Mouse (Mus musculus): Measurements from ENCODE around the gene Ssr4. TPM values are rescaled to one million over a fixed set of nuclear protein-coding genes. Genes with fewer than 3 reads are reported as not detected.
"Not testable (repeated sequence)": the region's sequence is repeated elsewhere in the genome, so short reads cannot be mapped to it uniquely, and the experiment has no call there.

Ssr4 gene
- 86.9 and 180 TPM in 2 replicates for total RNA-seq (2015; ENCODE audit: low replicate concordance)
- 44.0 and 61.8 TPM in 2 replicates for total RNA-seq (2017; ENCODE audit: low replicate concordance)

- ATAC-seq (replicated peaks; ENCODE audit: low FRiP score, poor library complexity, severe bottlenecking), result peak; percentile 91
Observed at GRCm38 (mm10) chrX:73786364-73787224, at the start of gene Ssr4, which contains the start of gene Idh3g. Ssr4 (plus strand) TSS chrX:73787028. Idh3g (minus strand) TSS chrX:73786897.

GRCm38 (mm10) chrX:73738155-73738554, 48.7 kb upstream of the Ssr4 start:
- ATAC-seq (replicated peaks; ENCODE audit: low FRiP score, poor library complexity, severe bottlenecking), result no peak

GRCm38 (mm10) chrX:73739151-73739550, 47.7 kb upstream of the Ssr4 start:
- no peak for ATAC-seq (replicated peaks; ENCODE audit: low FRiP score, poor library complexity, severe bottlenecking)

- ATAC-seq (replicated peaks; ENCODE audit: low FRiP score, poor library complexity, severe bottlenecking), result not testable (repeated sequence)
Observed at GRCm38 (mm10) chrX:73739841-73740240, 47.0 kb upstream of the Ssr4 start.

GRCm38 (mm10) chrX:73744774-73745481, 41.9 kb upstream of the Ssr4 start:
- ATAC-seq (replicated peaks; ENCODE audit: low FRiP score, poor library complexity, severe bottlenecking), result no peak

- ATAC-seq (replicated peaks; ENCODE audit: low FRiP score, poor library complexity, severe bottlenecking), result no peak
Observed at GRCm38 (mm10) chrX:73748977-73749376, 37.9 kb upstream of the Ssr4 start.

GRCm38 (mm10) chrX:73756334-73757140, 30.3 kb upstream of the Ssr4 start, which contains the start of gene Plxnb3:
Plxnb3 (plus strand) TSS chrX:73757090.
- ATAC-seq (replicated peaks; ENCODE audit: low FRiP score, poor library complexity, severe bottlenecking), result no peak

- ATAC-seq (replicated peaks; ENCODE audit: low FRiP score, poor library complexity, severe bottlenecking), result no peak
Observed at GRCm38 (mm10) chrX:73758611-73759290, 28.1 kb upstream of the Ssr4 start.

GRCm38 (mm10) chrX:73765311-73765710, 21.5 kb upstream of the Ssr4 start:
- no peak for ATAC-seq (replicated peaks; ENCODE audit: low FRiP score, poor library complexity, severe bottlenecking)

- no peak for ATAC-seq (replicated peaks; ENCODE audit: low FRiP score, poor library complexity, severe bottlenecking)
Observed at GRCm38 (mm10) chrX:73767267-73767666, 19.6 kb upstream of the Ssr4 start.

GRCm38 (mm10) chrX:73774168-73774760, 12.6 kb upstream of the Ssr4 start, which contains the start of gene Srpk3:
Srpk3 (plus strand) TSS chrX:73774405.
- ATAC-seq (replicated peaks; ENCODE audit: low FRiP score, poor library complexity, severe bottlenecking), result no peak

GRCm38 (mm10) chrX:73774802-73775483, 11.9 kb upstream of the Ssr4 start:
- ATAC-seq (replicated peaks; ENCODE audit: low FRiP score, poor library complexity, severe bottlenecking), result no peak

- ATAC-seq (replicated peaks; ENCODE audit: low FRiP score, poor library complexity, severe bottlenecking), result no peak
Observed at GRCm38 (mm10) chrX:73782227-73782626, 4.6 kb upstream of the Ssr4 start.

- ATAC-seq (replicated peaks; ENCODE audit: low FRiP score, poor library complexity, severe bottlenecking), result no peak
Observed at GRCm38 (mm10) chrX:73785666-73786065, 1.2 kb upstream of the Ssr4 start.

- peak; percentile 46 for ATAC-seq (replicated peaks; ENCODE audit: low FRiP score, poor library complexity, severe bottlenecking)
Observed at GRCm38 (mm10) chrX:73787225-73787558, 364 bp downstream of the Ssr4 start.

GRCm38 (mm10) chrX:73788501-73788900, 1.7 kb downstream of the Ssr4 start:
- no peak for ATAC-seq (replicated peaks; ENCODE audit: low FRiP score, poor library complexity, severe bottlenecking)

GRCm38 (mm10) chrX:73793039-73793438, 6.2 kb downstream of the Ssr4 start:
- ATAC-seq (replicated peaks; ENCODE audit: low FRiP score, poor library complexity, severe bottlenecking), result no peak

GRCm38 (mm10) chrX:73793505-73793904, 6.7 kb downstream of the Ssr4 start:
- ATAC-seq (replicated peaks; ENCODE audit: low FRiP score, poor library complexity, severe bottlenecking), result no peak

Measured in erythroblast, adult 5-6 weeks (primary cell).